ENCODE assay signal across 8 mouse cellular contexts in the genomic region with DNA sequence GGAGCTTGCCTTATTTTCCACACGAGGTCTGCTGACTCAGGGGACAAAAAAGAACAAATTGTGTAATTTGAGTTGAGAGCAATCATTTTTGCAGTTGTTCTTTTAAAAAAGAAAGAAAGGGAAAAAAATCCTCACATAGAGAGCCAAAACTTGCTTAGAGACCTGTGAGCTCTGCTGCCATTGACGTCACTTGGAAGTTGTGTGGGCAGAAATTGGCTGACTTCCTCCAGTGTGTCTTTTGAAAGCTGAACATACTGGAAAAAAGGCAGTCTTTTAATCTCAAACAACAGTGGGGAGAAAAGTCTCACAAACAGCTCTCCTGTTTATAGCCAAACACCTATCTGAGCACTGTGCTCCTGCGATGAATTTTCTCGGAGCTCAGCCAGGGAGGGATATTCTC. TPM values are rescaled to one million over a fixed set of nuclear protein-coding genes. Genes with fewer than 3 reads are reported as not detected.
DNase-seq lines count a peak whose midpoint lies in the region; ATAC-seq lines count a peak whose summit lies in the region.

No protein-coding gene starts in this region.

- peaks cover 55% of the 10 kb centered on the region for H3K4me1 ChIP-seq in heart, embryonic 13.5 days

- H3K36me3 ChIP-seq in heart, embryonic 13.5 days = no peaks in the 10 kb centered on the region

- H3K4me2 ChIP-seq in heart, embryonic 13.5 days = no peak overlapping the region

- ATAC-seq in CD4-positive, CD25-positive, alpha-beta regulatory T cell, adult 4 months = peak; percentile 89
- no peak for ATAC-seq in heart, embryonic 13.5 days (ENCODE audit: extremely low read depth, insufficient number of reproducible peaks, low FRiP score, low TSS enrichment)

- no peaks in the 10 kb centered on the region for H3K9me3 ChIP-seq in heart, embryonic 13.5 days

- no peaks in the 10 kb centered on the region for H3K27me3 ChIP-seq in heart, embryonic 13.5 days (replicated peaks)

- no peak overlapping the region for H3K4me3 ChIP-seq in heart, embryonic 13.5 days

- peak; percentile 31 for DNase-seq in adrenal gland, adult 2 months
- no peak for DNase-seq in adrenal gland, postnatal 4 days (ENCODE audit: low spot score in 2 of 2)
- DNase-seq in left cerebral cortex, adult 8-10 months (ENCODE audit: low spot score in 2 of 2) = peak; percentile 55 to 86
- DNase-seq in retina, postnatal 1 day = no peak
- no peak for DNase-seq in B cell, adult 2 months
- DNase-seq in yolk sac, embryonic 10.5 days (ENCODE audit: low spot score) = no peak

- H3K9ac ChIP-seq in heart, embryonic 13.5 days = no peak overlapping the region

- H3K27ac ChIP-seq in heart, embryonic 13.5 days (replicated peaks) = peak overlapping the region; percentile 26; the same call in 1 of the 2 replicates

- WGBS in heart, embryonic 13.5 days = 75% methylated on average over 4 of the region's 4 CpGs

RNA-seq across cellular contexts. Expression of gene Pde7b, which starts 51.1 kb away (rescaled TPM):
- total RNA-seq in adrenal gland, adult 2 months (2021) = 10 to 100 TPM; 12.4 to 15.8 TPM
- polyA plus RNA-seq in adrenal gland, adult 2 months (2012; rRNA removed) = 3.3 and 3.5 TPM in 2 replicates
- 10 to 100 TPM; 13.2 to 14.4 TPM for total RNA-seq in adrenal gland, postnatal 4 days (2021)
- polyA plus RNA-seq in CD4-positive, CD25-positive, alpha-beta regulatory T cell, adult 4 months (2017; shearing (Covaris generic)) = under 1 TPM; 0.15 to 0.33 TPM
- polyA plus RNA-seq in heart, embryonic 13.5 days (2015; fragmentation: Nextera tagmentation; extraction: Ambion mirVana) = 8.1 and 9.1 TPM in 2 replicates
- 10 to 100 TPM; 72.5 to 93.8 (median 84.2) TPM for total RNA-seq in left cerebral cortex, adult 8-10 months (2022)

Comparison
In these comparisons a context has a peak if more than half of its experiments do, and no peak if none do; other contexts are left out.
1. DNase-seq: peak in adrenal gland, adult 2 months (single experiment) and left cerebral cortex, adult 8-10 months (2 of 2); none in adrenal gland, postnatal 4 days (0 of 2), retina, postnatal 1 day (single experiment), B cell, adult 2 months (0 of 2) and yolk sac, embryonic 10.5 days (single experiment).
2. RNA of gene Pde7b, which starts 51.1 kb away (total RNA-seq): 72.5 to 93.8 TPM in left cerebral cortex, adult 8-10 months; 12.4 to 15.8 TPM in adrenal gland, adult 2 months and 13.2 to 14.4 TPM in adrenal gland, postnatal 4 days; every median in the first group is over 4 times any median in the second.